Mouse (Mus musculus) liver, embryonic 14.5 days (tissue): Measurements from ENCODE around the gene Hoxc10.

Experiments used
- CTCF ChIP-seq: IDR thresholded peaks from 2 replicates; pipeline ENCODE4 v1.5.1; 2016; ENCODE audit warnings: antibody characterized with exemption, low read depth, control low read depth
- EP300 ChIP-seq: IDR thresholded peaks from 2 replicates; pipeline ENCODE4 v1.6.1; 2016; ENCODE audit warnings: antibody characterized with exemption, low read depth

DNA sequence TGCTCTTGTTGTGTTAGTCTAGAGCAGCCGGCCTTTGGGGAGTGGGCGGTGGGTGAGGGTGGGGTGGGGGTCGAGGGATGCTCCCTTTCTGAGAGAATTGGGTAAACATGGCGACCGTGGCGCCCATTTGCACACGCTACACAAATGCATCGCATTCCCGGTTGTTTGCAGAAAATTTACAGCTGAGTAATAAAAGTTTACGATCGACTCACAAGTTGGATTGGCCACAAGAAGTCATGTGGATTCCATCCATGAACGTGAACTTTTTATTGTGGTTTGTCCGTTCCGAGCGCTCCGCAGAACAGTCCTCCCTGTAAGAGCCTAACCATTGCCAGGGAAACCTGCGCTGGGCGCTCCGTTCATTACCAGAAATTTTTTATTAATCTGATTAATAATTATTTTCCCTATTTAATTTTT lies 31.4 kb downstream of the Hoxc10 start, which contains the start of gene Hoxc6:
- TF ChIP-seq CTCF (no peak), EP300 (no peak)
